Mouse (Mus musculus) olfactory bulb, adult 2 months (tissue): ENCODE data around the gene Cdc37l1. TPM values are rescaled to one million over a fixed set of nuclear protein-coding genes. Genes with fewer than 3 reads are reported as not detected.
A peak's percentile ranks its signal among the peaks of the same experiment; 100 is the strongest.

Source experiments
- H3K27ac ChIP-seq: fragments of 200-500 bp; 2 replicates; pipeline ENCODE4 v1.5.1; 2012; ENCODE audit warnings: low read depth, low read length; ENCODE audit not compliant: insufficient read depth
- H3K4me1 ChIP-seq: fragments of 200-500 bp; 2 replicates; pipeline ENCODE4 v1.6.1; 2012; ENCODE audit warnings: low read length; ENCODE audit not compliant: control insufficient read depth, insufficient read depth
- H3K4me3 ChIP-seq: fragments of 200-500 bp; 2 replicates; pipeline ENCODE4 v1.5.1; 2012; ENCODE audit warnings: mild to moderate bottlenecking, low read depth, low read length, moderate library complexity; ENCODE audit not compliant: insufficient read depth
- CTCF ChIP-seq: fragments of 200-500 bp; IDR thresholded peaks from 2 replicates; pipeline ENCODE4 v1.5.1; 2012; ENCODE audit warnings: low read depth, mild to moderate bottlenecking, low read length, moderate library complexity; ENCODE audit not compliant: insufficient read depth
- POLR2A ChIP-seq: fragments of 200-500 bp; IDR thresholded peaks from 2 replicates; pipeline ENCODE4 v1.6.1; 2012; ENCODE audit warnings: mild to moderate bottlenecking, low read depth, low read length, moderate library complexity; ENCODE audit not compliant: insufficient read depth
- WGBS: fragments of 180-500 bp; shearing (Covaris S2); methylation state at CpG from one replicate; pipeline ENCODE4 v1.1.7; 2018; 5-methylcytosine and 5-hydroxymethylcytosine counted together
- polyA plus RNA-seq: library from polyadenylated mRNA; stranded (reverse); fragments of >200 nt; gene quantifications from 2 replicates; pipeline ENCODE4 v1.2.4, GENCODE M21; 2012; ENCODE audit warnings: low replicate concordance; ENCODE audit not compliant: missing spikeins, insufficient read depth, insufficient read length

Cdc37l1 gene
- polyA plus RNA-seq, 1 experiment: not detected

- peaks cover 6% of the 10 kb centered on the region for H3K4me1 ChIP-seq
These were observed 29.5 kb downstream of the Cdc37l1 start for GRCm38 (mm10) chr19:29019647-29020046.

GRCm38 (mm10) chr19:29021754-29022345 is 31.7 kb downstream of the Cdc37l1 start:
- Histone ChIP-seq H3K4me1 (peaks cover 6% of the 10 kb centered on the region), H3K27ac (no peak overlapping the region), H3K4me3 (no peak overlapping the region)
- TF ChIP-seq POLR2A (no peak), CTCF (no peak)
- 87% methylated on average over 7 of the region's 7 CpGs for WGBS

More at GRCm38 (mm10) chr19:29019647-29020046, 29.5 kb downstream of the Cdc37l1 start:
- 95% methylated on average over 3 of the region's 3 CpGs for WGBS
- no peak overlapping the region for H3K27ac ChIP-seq
- no peak overlapping the region for H3K4me3 ChIP-seq
- TF ChIP-seq POLR2A (no peak), CTCF (no peak)

GRCm38 (mm10) chr19:29024391-29024947 is 34.3 kb downstream of the Cdc37l1 start:
- WGBS: 31% methylated on average over 11 of the region's 11 CpGs
- peak overlapping the region; percentile 54; the same call in 1 of the 2 replicates for H3K27ac ChIP-seq

GRCm38 (mm10) chr19:29031788-29032187 is 41.6 kb downstream of the Cdc37l1 start:
- Histone ChIP-seq H3K4me1 (no peaks in the 10 kb centered on the region), H3K27ac (no peak overlapping the region), H3K4me3 (no peak overlapping the region)
- no peak for TF ChIP-seq CTCF
- no peak for TF ChIP-seq POLR2A
- WGBS: 90% methylated on average over 3 of the region's 3 CpGs

More at GRCm38 (mm10) chr19:29024391-29024947, 34.3 kb downstream of the Cdc37l1 start:
- H3K4me1 ChIP-seq: peaks cover 5% of the 10 kb centered on the region
- TF ChIP-seq POLR2A: no peak
- TF ChIP-seq CTCF: no peak
- no peak overlapping the region for H3K4me3 ChIP-seq

GRCm38 (mm10) chr19:29032662-29033061 is 42.5 kb downstream of the Cdc37l1 start:
- Histone ChIP-seq H3K27ac (no peak overlapping the region), H3K4me1 (no peaks in the 10 kb centered on the region), H3K4me3 (no peak overlapping the region)
- TF ChIP-seq POLR2A (no peak), CTCF (no peak)

GRCm38 (mm10) chr19:29037026-29037425 is 46.9 kb downstream of the Cdc37l1 start:
- 85% methylated on average over 5 of the region's 5 CpGs for WGBS
- TF ChIP-seq POLR2A (no peak), CTCF (no peak)
- no peaks in the 10 kb centered on the region for H3K4me1 ChIP-seq

GRCm38 (mm10) chr19:29037541-29037940 is 47.4 kb downstream of the Cdc37l1 start:
- TF ChIP-seq POLR2A (no peak), CTCF (no peak)
- H3K27ac ChIP-seq: no peak overlapping the region
- 79% methylated on average over 10 of the region's 10 CpGs for WGBS
- no peak overlapping the region for H3K4me3 ChIP-seq
- H3K4me1 ChIP-seq: no peaks in the 10 kb centered on the region

More at GRCm38 (mm10) chr19:29037026-29037425, 46.9 kb downstream of the Cdc37l1 start:
- no peak overlapping the region for H3K27ac ChIP-seq
- H3K4me3 ChIP-seq: no peak overlapping the region

GRCm38 (mm10) chr19:29039334-29039733 is 49.2 kb downstream of the Cdc37l1 start:
- TF ChIP-seq CTCF (no peak), POLR2A (no peak)
- Histone ChIP-seq H3K4me3 (no peak overlapping the region), H3K4me1 (no peaks in the 10 kb centered on the region), H3K27ac (no peak overlapping the region)

GRCm38 (mm10) chr19:29040206-29040605 is 50.1 kb downstream of the Cdc37l1 start:
- no peak for TF ChIP-seq POLR2A
- no peak for TF ChIP-seq CTCF
- H3K4me3 ChIP-seq: no peak overlapping the region

GRCm38 (mm10) chr19:29042143-29042542 is 52.0 kb downstream of the Cdc37l1 start:
- H3K4me1 ChIP-seq: no peaks in the 10 kb centered on the region; the same call in 1 of the 2 replicates
- no peak overlapping the region for H3K27ac ChIP-seq
- no peak for TF ChIP-seq POLR2A
- TF ChIP-seq CTCF: no peak
- no peak overlapping the region for H3K4me3 ChIP-seq
- WGBS: 81% methylated on average over 6 of the region's 6 CpGs

More at GRCm38 (mm10) chr19:29040206-29040605, 50.1 kb downstream of the Cdc37l1 start:
- Histone ChIP-seq H3K4me1 (no peaks in the 10 kb centered on the region), H3K27ac (no peak overlapping the region)
- WGBS: 97% methylated on average over 4 of the region's 4 CpGs
